Mouse (Mus musculus) monocyte, adult 5-6 weeks (primary cell): Measurements from ENCODE around the gene Slc37a3. TPM values are rescaled to one million over a fixed set of nuclear protein-coding genes. Genes with fewer than 3 reads are reported as not detected.
A peak's percentile ranks its signal among the peaks of the same experiment; 100 is the strongest.

Experiments
- ATAC-seq: fragments of 153-309, 156-312 bp; replicated peaks from 2 replicates; pipeline ENCODE4 v1.8.0; 2017; ENCODE audit warnings: mild to moderate bottlenecking; ENCODE audit not compliant: low TSS enrichment, insufficient number of reproducible peaks, severe bottlenecking, poor library complexity, low FRiP score
- total RNA-seq: library from RNA; stranded (forward); fragments of 200-1000, 200-491, 200-594 nt; gene quantifications from 3 replicates; pipeline ENCODE4 v1.2.3, GENCODE M21; 2017

Gene Slc37a3
- total RNA-seq, 1 experiment from 2014 or later, result 44.5 TPM

GRCm38 (mm10) chr6:39338359-39338758 is 39.1 kb downstream of the Slc37a3 start:
- ATAC-seq, result no peak

GRCm38 (mm10) chr6:39334873-39335272 is 42.6 kb downstream of the Slc37a3 start:
- no peak for ATAC-seq

GRCm38 (mm10) chr6:39334224-39334623 is 43.3 kb downstream of the Slc37a3 start:
- peak; percentile 81 for ATAC-seq

GRCm38 (mm10) chr6:39331998-39332700 is 45.3 kb downstream of the Slc37a3 start:
- ATAC-seq, result no peak

- ATAC-seq, result no peak
Observed at GRCm38 (mm10) chr6:39330981-39331380, 46.5 kb downstream of the Slc37a3 start.

GRCm38 (mm10) chr6:39320286-39320685 is 57.2 kb downstream of the Slc37a3 start:
- ATAC-seq, result no peak

- 0 out of 2 replicates have a peak, but pooled peaks have one; percentile 40 for ATAC-seq
Observed at GRCm38 (mm10) chr6:39319061-39319761, 58.3 kb downstream of the Slc37a3 start.

- no peak for ATAC-seq
Observed at GRCm38 (mm10) chr6:39318631-39319010, 58.9 kb downstream of the Slc37a3 start.

GRCm38 (mm10) chr6:39317854-39318630 is 59.4 kb downstream of the Slc37a3 start:
- no peak for ATAC-seq

GRCm38 (mm10) chr6:39316089-39316488 is 61.4 kb downstream of the Slc37a3 start:
- 0 out of 2 replicates have a peak, but pooled peaks have one; percentile 66 for ATAC-seq

GRCm38 (mm10) chr6:39314461-39314860 is 63.0 kb downstream of the Slc37a3 start:
- no peak for ATAC-seq

GRCm38 (mm10) chr6:39311786-39312185 is 65.7 kb downstream of the Slc37a3 start:
- ATAC-seq, result no peak

- no peak for ATAC-seq
Observed at GRCm38 (mm10) chr6:39304371-39304874, 73.1 kb downstream of the Slc37a3 start.

- 0 out of 2 replicates have a peak, but pooled peaks have one; percentile 43 for ATAC-seq
Observed at GRCm38 (mm10) chr6:39301484-39301883, 76.0 kb downstream of the Slc37a3 start.

- no peak for ATAC-seq
Observed at GRCm38 (mm10) chr6:39297079-39297478, 80.4 kb downstream of the Slc37a3 start.

- ATAC-seq, result no peak
Observed at GRCm38 (mm10) chr6:39296474-39296873, 81.0 kb downstream of the Slc37a3 start.

- no peak for ATAC-seq
Observed at GRCm38 (mm10) chr6:39295727-39296411, 81.6 kb downstream of the Slc37a3 start.

- peak; percentile 68 for ATAC-seq
Observed at GRCm38 (mm10) chr6:39289721-39290120, 87.8 kb downstream of the Slc37a3 start.

- peak; percentile 45 for ATAC-seq
Observed at GRCm38 (mm10) chr6:39287782-39288181, 89.7 kb downstream of the Slc37a3 start.
